Mouse (Mus musculus) cortical plate, adult 2 months (tissue): ENCODE data around the gene Plekha5.

ENCODE experiments used
- CTCF ChIP-seq: fragments of 200-500 bp; IDR thresholded peaks from 2 replicates; pipeline ENCODE4 v1.5.1; 2011; ENCODE audit warnings: mild to moderate bottlenecking, control low read depth, low read length; ENCODE audit not compliant: insufficient read depth; ENCODE audit errors: extremely low read depth
- POLR2A ChIP-seq: fragments of 200-500 bp; IDR thresholded peaks from 2 replicates; pipeline ENCODE4 v1.6.1; 2011; ENCODE audit warnings: mild to moderate bottlenecking, low read length, control low read depth; ENCODE audit not compliant: insufficient read depth; ENCODE audit errors: extremely low read depth

DNA sequence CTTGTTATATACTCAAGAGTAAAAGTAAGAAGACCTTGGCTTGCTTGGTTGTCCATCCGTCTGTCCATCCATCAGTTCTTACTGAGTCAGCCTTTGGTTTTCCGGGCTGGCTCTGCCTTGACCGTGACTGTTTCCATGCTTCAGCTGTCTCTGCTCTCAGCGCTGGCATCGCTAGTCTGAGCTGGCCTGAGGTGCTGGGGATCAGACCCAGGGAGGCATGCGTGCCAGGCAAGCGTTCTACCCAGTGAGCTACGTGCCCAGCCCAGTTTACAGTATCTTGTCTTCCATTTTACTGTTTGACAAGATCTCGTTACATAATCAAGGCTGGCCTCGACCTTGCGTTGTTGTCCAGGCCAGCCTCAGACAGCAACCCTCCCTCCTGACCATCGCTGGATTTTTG is 44.0 kb downstream of the Plekha5 start:
- TF ChIP-seq CTCF (no peak), POLR2A (no peak)
